Mouse (Mus musculus) ovary, adult 18-20 months (tissue): Measurements from ENCODE around the gene Ssbp1.

ENCODE experiments used
- DNase-seq: peaks from one replicate; pipeline ENCODE4 v3.0.0; 2022; ENCODE audit warnings: low spot score, mixed read lengths

Gene Ssbp1

GRCm38 (mm10) chr6:40465710-40466109, 5.4 kb upstream of the Ssbp1 start:
- DNase-seq, result no peak

GRCm38 (mm10) chr6:40471720-40472010, 513 bp downstream of the Ssbp1 start:
- DNase-seq, result no peak

GRCm38 (mm10) chr6:40476132-40476531, 5.0 kb downstream of the Ssbp1 start:
- no peak for DNase-seq

- no peak for DNase-seq
These were observed 8.6 kb downstream of the Ssbp1 start for GRCm38 (mm10) chr6:40479705-40480104.

- DNase-seq, result no peak
These were observed 11.2 kb downstream of the Ssbp1 start for GRCm38 (mm10) chr6:40482318-40482717.

GRCm38 (mm10) chr6:40490933-40491332, 19.8 kb downstream of the Ssbp1 start, which contains the start of gene Tas2r137:
Gene Tas2r137 (plus strand): TSS chr6:40491233.
- DNase-seq, result no peak

GRCm38 (mm10) chr6:40493229-40493628, 22.1 kb downstream of the Ssbp1 start, which contains the start of gene Tas2r108:
Gene Tas2r108 (plus strand): TSS chr6:40493529.
- no peak for DNase-seq

- no peak for DNase-seq
These were observed 48.3 kb downstream of the Ssbp1 start, which contains the start of gene Prss37 for GRCm38 (mm10) chr6:40519408-40519807. Gene Prss37 (minus strand): TSS chr6:40519508.
